Mouse (Mus musculus) skeletal muscle tissue, adult 2 months (tissue): Measurements from ENCODE around the gene Atrnl1.
"Not testable (repeated sequence)": the region's sequence is repeated elsewhere in the genome, so short reads cannot be mapped to it uniquely, and the experiment has no call there.

Experiments used
- DNase-seq: peaks from one replicate; pipeline ENCODE4 v3.0.0-alpha.2; 2012; ENCODE audit warnings: low read depth, low spot score

The Atrnl1 gene

GRCm38 (mm10) chr19:57816221-57816996 lies 205.6 kb downstream of the Atrnl1 start:
- DNase-seq: no peak

- DNase-seq: no peak
Observed at GRCm38 (mm10) chr19:57817736-57818135, 206.9 kb downstream of the Atrnl1 start.

- DNase-seq: no peak
Observed at GRCm38 (mm10) chr19:57823446-57823845, 212.6 kb downstream of the Atrnl1 start.

GRCm38 (mm10) chr19:57825271-57826207 lies 214.7 kb downstream of the Atrnl1 start:
- DNase-seq: no peak

- no peak for DNase-seq
Observed at GRCm38 (mm10) chr19:57833083-57833482, 222.2 kb downstream of the Atrnl1 start.

- DNase-seq: no peak
Observed at GRCm38 (mm10) chr19:57837882-57838281, 227.0 kb downstream of the Atrnl1 start.

- DNase-seq: no peak
Observed at GRCm38 (mm10) chr19:57838546-57838945, 227.7 kb downstream of the Atrnl1 start.

- DNase-seq: no peak
Observed at GRCm38 (mm10) chr19:57849915-57850314, 239.1 kb downstream of the Atrnl1 start.

- DNase-seq: no peak
Observed at GRCm38 (mm10) chr19:57868350-57868749, 257.5 kb downstream of the Atrnl1 start.

GRCm38 (mm10) chr19:57870871-57871270 lies 260.0 kb downstream of the Atrnl1 start:
- DNase-seq: no peak

- DNase-seq: no peak
Observed at GRCm38 (mm10) chr19:57876057-57876456, 265.2 kb downstream of the Atrnl1 start.

GRCm38 (mm10) chr19:57877343-57877742 lies 266.5 kb downstream of the Atrnl1 start:
- no peak for DNase-seq

- DNase-seq: no peak
Observed at GRCm38 (mm10) chr19:57878583-57878982, 267.7 kb downstream of the Atrnl1 start.

GRCm38 (mm10) chr19:57879841-57880240 lies 269.0 kb downstream of the Atrnl1 start:
- not testable (repeated sequence) for DNase-seq

- DNase-seq: no peak
Observed at GRCm38 (mm10) chr19:57881927-57882326, 271.1 kb downstream of the Atrnl1 start.

GRCm38 (mm10) chr19:57888871-57889270 lies 278.0 kb downstream of the Atrnl1 start:
- DNase-seq: no peak

- no peak for DNase-seq
Observed at GRCm38 (mm10) chr19:57889741-57890140, 278.9 kb downstream of the Atrnl1 start.

GRCm38 (mm10) chr19:57890954-57891353 lies 280.1 kb downstream of the Atrnl1 start:
- no peak for DNase-seq

- no peak for DNase-seq
Observed at GRCm38 (mm10) chr19:57894191-57894590, 283.4 kb downstream of the Atrnl1 start.

GRCm38 (mm10) chr19:57900037-57900436 lies 289.2 kb downstream of the Atrnl1 start:
- DNase-seq: no peak

GRCm38 (mm10) chr19:57909466-57909865 lies 298.6 kb downstream of the Atrnl1 start:
- no peak for DNase-seq

GRCm38 (mm10) chr19:57910650-57911049 lies 299.8 kb downstream of the Atrnl1 start:
- no peak for DNase-seq
